Comparison of ENCODE assay signal across 14 mouse cellular contexts in the genomic region with DNA sequence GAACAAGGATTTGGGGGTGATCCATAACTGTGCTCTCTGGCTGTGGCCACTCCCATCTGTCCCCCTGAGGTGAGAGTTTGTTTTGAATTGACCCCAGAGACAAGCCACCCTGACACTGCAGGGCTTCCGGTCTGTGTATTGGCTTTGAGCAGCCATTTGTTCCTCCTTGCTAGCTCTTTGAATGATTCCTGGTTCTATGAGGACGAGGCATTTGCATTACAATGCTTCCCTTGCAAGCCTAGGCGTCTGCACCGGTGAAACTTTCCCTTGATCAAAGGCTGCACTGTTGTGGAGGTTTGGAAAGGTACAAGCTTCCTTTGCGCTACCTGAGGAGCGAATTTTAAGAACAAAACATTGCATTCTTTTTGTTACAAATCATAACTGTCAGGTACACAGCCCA.
"Had no signal": no experiment of that assay in that cellular context is flagged by ENCODE, and none has a peak within 500 bp of the region (broad histone marks: within the 10 kb centered on the region; RNA-seq: fewer than 3 reads in every experiment).

No protein-coding gene starts in this region.

- H3K36me3 ChIP-seq: limb, embryonic 13.5 days; midbrain, embryonic 12.5 days; neural tube, embryonic 15.5 days had no signal

- H3K27me3 ChIP-seq: limb, embryonic 13.5 days; neural tube, embryonic 15.5 days had no signal

- H3K9ac ChIP-seq: limb, embryonic 13.5 days; liver, embryonic 14.5 days; midbrain, embryonic 12.5 days; neural tube, embryonic 15.5 days had no signal

- H3K4me2 ChIP-seq: limb, embryonic 13.5 days; midbrain, embryonic 12.5 days; neural tube, embryonic 15.5 days had no signal

- H3K4me1 ChIP-seq: limb, embryonic 13.5 days; neural tube, embryonic 15.5 days had no signal

- DNase-seq: kidney, postnatal 36 days; left cerebral cortex, postnatal 4 days; lung, adult 18-20 months; right cerebral cortex, adult 18-20 months; right cerebral cortex, postnatal 4 days; spleen, adult 18-20 months; thymus, adult 18-20 months; thymus, postnatal 14 days had no signal

- H3K27ac ChIP-seq: kidney, postnatal 0 days; limb, embryonic 13.5 days; liver, embryonic 14.5 days; midbrain, embryonic 12.5 days; neural tube, embryonic 15.5 days had no signal

- H3K4me3 ChIP-seq: limb, embryonic 13.5 days; midbrain, embryonic 12.5 days; myocyte; neural tube, embryonic 15.5 days had no signal

- H3K9me3 ChIP-seq: limb, embryonic 13.5 days; midbrain, embryonic 12.5 days; neural tube, embryonic 15.5 days had no signal
